Mouse (Mus musculus) neural tube, embryonic 11.5 days (tissue): ENCODE measurements at regions not wholly inside any gene's neighbourhood (a gene's known extent, or its start where the extent isn't known, plus 50 kb on each side); places are given as distances from the start of the nearest gene placed in this dataset.

Source experiments
- ATAC-seq: fragments of 200-750 bp; cut with Nextera tagmentation; 2 replicates; pipeline ENCODE4 v1.8.0; 2017; ENCODE audit warnings: moderate number of reproducible peaks, mild to moderate bottlenecking, moderate TSS enrichment, moderate library complexity; ENCODE audit not compliant: insufficient read depth, low FRiP score, low TSS enrichment
- DNase-seq: peaks from one replicate; pipeline ENCODE4 v3.0.0-alpha.2; 2015; ENCODE audit warnings: low spot score
- H3K27ac ChIP-seq: fragments of 300-500 bp; sonication (generic); 2 replicates; pipeline ENCODE4 v1.5.1; 2014; ENCODE audit warnings: low read depth, mild to moderate bottlenecking, low read length
- H3K27me3 ChIP-seq: fragments of 300-500 bp; sonication (generic); 2 replicates; pipeline ENCODE4 v1.6.1; 2014; ENCODE audit warnings: mild to moderate bottlenecking, low read length, mixed read lengths; ENCODE audit not compliant: control insufficient read depth, insufficient read depth
- H3K36me3 ChIP-seq: fragments of 300-500 bp; sonication (generic); 2 replicates; pipeline ENCODE4 v1.6.1; 2014; ENCODE audit warnings: mild to moderate bottlenecking, low read length, moderate library complexity, mixed read lengths; ENCODE audit not compliant: control insufficient read depth, insufficient read depth
- H3K4me1 ChIP-seq: fragments of 300-500 bp; sonication (generic); 2 replicates; pipeline ENCODE4 v1.6.1; 2014; ENCODE audit warnings: low read length, mixed read lengths; ENCODE audit not compliant: control insufficient read depth, insufficient read depth
- H3K4me2 ChIP-seq: fragments of 300-500 bp; sonication (generic); 2 replicates; pipeline ENCODE4 v1.6.1; 2014; ENCODE audit warnings: low read depth, mild to moderate bottlenecking, moderate library complexity
- H3K4me3 ChIP-seq: fragments of 300-500 bp; sonication (generic); 2 replicates; pipeline ENCODE4 v1.5.1; 2014; ENCODE audit warnings: low read depth, low read length
- H3K9ac ChIP-seq: fragments of 300-500 bp; sonication (generic); 2 replicates; pipeline ENCODE4 v1.6.1; 2014; ENCODE audit warnings: mild to moderate bottlenecking, low read length
- H3K9me3 ChIP-seq: fragments of 300-500 bp; sonication (generic); 2 replicates; pipeline ENCODE4 v1.6.1; 2016; ENCODE audit warnings: low read length; ENCODE audit not compliant: control insufficient read depth
- WGBS: fragments of 180-500 bp; shearing (Covaris S2); extraction: QIAGEN DNeasy Blood & Tissue Kit; methylation state at CpG from one replicate; pipeline ENCODE4 v1.1.7; 2014; 5-methylcytosine and 5-hydroxymethylcytosine counted together

- WGBS, result 46% methylated on average over 2 of the region's 2 CpGs
- no peak for ATAC-seq
Observed at GRCm38 (mm10) chrX:96019556-96019955, 62.8 kb upstream of the Las1l start.

GRCm38 (mm10) chrX:96020407-96020806 lies 63.6 kb upstream of the Las1l start:
- H3K4me1 ChIP-seq, result no peaks in the 10 kb centered on the region
- H3K9ac ChIP-seq, result no peak overlapping the region
- H3K27ac ChIP-seq, result no peak overlapping the region
- no peak for DNase-seq
- H3K36me3 ChIP-seq, result no peaks in the 10 kb centered on the region
- no peaks in the 10 kb centered on the region for H3K9me3 ChIP-seq
- H3K27me3 ChIP-seq, result no peaks in the 10 kb centered on the region
- H3K4me2 ChIP-seq, result no peak overlapping the region
- no peak overlapping the region for H3K4me3 ChIP-seq
- 73% methylated on average over 3 of the region's 3 CpGs for WGBS
- no peak for ATAC-seq

More at GRCm38 (mm10) chrX:96019556-96019955, 62.8 kb upstream of the Las1l start:
- Histone ChIP-seq H3K4me1 (no peaks in the 10 kb centered on the region), H3K27me3 (no peaks in the 10 kb centered on the region), H3K27ac (no peak overlapping the region), H3K9me3 (no peaks in the 10 kb centered on the region), H3K4me2 (no peak overlapping the region), H3K36me3 (no peaks in the 10 kb centered on the region), H3K9ac (no peak overlapping the region), H3K4me3 (no peak overlapping the region)
- DNase-seq, result peak; percentile 20

- H3K4me1 ChIP-seq, result no peaks in the 10 kb centered on the region
- no peak for DNase-seq
- H3K36me3 ChIP-seq, result no peaks in the 10 kb centered on the region
- H3K4me3 ChIP-seq, result no peak overlapping the region
- no peaks in the 10 kb centered on the region for H3K27me3 ChIP-seq
- H3K4me2 ChIP-seq, result no peak overlapping the region
- WGBS, result 84% methylated on average over 3 of the region's 3 CpGs
- no peak for ATAC-seq
- H3K9me3 ChIP-seq, result no peaks in the 10 kb centered on the region
- no peak overlapping the region for H3K27ac ChIP-seq
- H3K9ac ChIP-seq, result no peak overlapping the region
Observed at GRCm38 (mm10) chrX:96025374-96025773, 68.6 kb upstream of the Las1l start.

- H3K4me2 ChIP-seq, result no peak overlapping the region
- no peak overlapping the region for H3K27ac ChIP-seq
- H3K9me3 ChIP-seq, result no peaks in the 10 kb centered on the region
- no peaks in the 10 kb centered on the region for H3K4me1 ChIP-seq
- H3K27me3 ChIP-seq, result no peaks in the 10 kb centered on the region
- no peak overlapping the region for H3K4me3 ChIP-seq
- DNase-seq, result no peak
- no peak for ATAC-seq
- no peaks in the 10 kb centered on the region for H3K36me3 ChIP-seq
- 74% methylated on average over 5 of the region's 5 CpGs for WGBS
- H3K9ac ChIP-seq, result no peak overlapping the region
Observed at GRCm38 (mm10) chrX:96025876-96026275, 69.1 kb upstream of the Las1l start.

GRCm38 (mm10) chrX:96031591-96031990 lies 64.3 kb upstream of the Msn start:
- Histone ChIP-seq H3K4me2 (no peak overlapping the region), H3K36me3 (no peaks in the 10 kb centered on the region), H3K27ac (no peak overlapping the region), H3K9ac (no peak overlapping the region), H3K27me3 (no peaks in the 10 kb centered on the region), H3K9me3 (no peaks in the 10 kb centered on the region), H3K4me3 (no peak overlapping the region), H3K4me1 (no peaks in the 10 kb centered on the region)
- DNase-seq, result no peak
- no peak for ATAC-seq
- 79% methylated on average over 5 of the region's 5 CpGs for WGBS

GRCm38 (mm10) chrX:96035307-96035706 lies 60.5 kb upstream of the Msn start:
- Histone ChIP-seq H3K27me3 (no peaks in the 10 kb centered on the region), H3K4me1 (no peaks in the 10 kb centered on the region), H3K9me3 (no peaks in the 10 kb centered on the region), H3K4me2 (no peak overlapping the region), H3K27ac (no peak overlapping the region), H3K36me3 (no peaks in the 10 kb centered on the region), H3K4me3 (no peak overlapping the region), H3K9ac (no peak overlapping the region)
- no peak for DNase-seq
- ATAC-seq, result no peak

- ATAC-seq (no peak), DNase-seq (no peak)
- Histone ChIP-seq H3K4me1 (no peaks in the 10 kb centered on the region), H3K4me3 (no peak overlapping the region), H3K9ac (no peak overlapping the region), H3K9me3 (no peaks in the 10 kb centered on the region), H3K36me3 (no peaks in the 10 kb centered on the region), H3K27ac (no peak overlapping the region), H3K27me3 (no peaks in the 10 kb centered on the region), H3K4me2 (no peak overlapping the region)
- 71% methylated on average over 3 of the region's 3 CpGs for WGBS
Observed at GRCm38 (mm10) chrX:96042193-96042592, 53.6 kb upstream of the Msn start.
